Mouse (Mus musculus) limb, embryonic 12.5 days (tissue): ENCODE measurements around the gene Tmem30b. TPM values are rescaled to one million over a fixed set of nuclear protein-coding genes. Genes with fewer than 3 reads are reported as not detected.
"Not testable (repeated sequence)": the region's sequence is repeated elsewhere in the genome, so short reads cannot be mapped to it uniquely, and the experiment has no call there.

Source experiments
- ATAC-seq: fragments of 200-750 bp; cut with Nextera tagmentation; 2 replicates; pipeline ENCODE4 v1.8.0; 2017; ENCODE audit warnings: low read depth, moderate TSS enrichment; ENCODE audit not compliant: insufficient number of reproducible peaks, insufficient read depth, low FRiP score, low TSS enrichment
- H3K27ac ChIP-seq: fragments of 300-500 bp; sonication (generic); 2 replicates; pipeline ENCODE4 v1.5.1; 2016; ENCODE audit warnings: mild to moderate bottlenecking, moderate library complexity
- H3K27me3 ChIP-seq: fragments of 300-500 bp; sonication (generic); 2 replicates; pipeline ENCODE4 v1.6.1; 2016; ENCODE audit warnings: mild to moderate bottlenecking, moderate library complexity
- H3K36me3 ChIP-seq: fragments of 300-500 bp; sonication (generic); 2 replicates; pipeline ENCODE4 v1.6.1; 2016; ENCODE audit warnings: mild to moderate bottlenecking, moderate library complexity
- H3K4me1 ChIP-seq: fragments of 300-500 bp; sonication (generic); replicated peaks from 2 replicates; pipeline ENCODE4 v1.6.1; 2016
- H3K4me2 ChIP-seq: fragments of 300-500 bp; sonication (generic); 2 replicates; pipeline ENCODE4 v1.6.1; 2016; ENCODE audit warnings: mild to moderate bottlenecking, moderate library complexity
- H3K4me3 ChIP-seq: fragments of 300-500 bp; sonication (generic); replicated peaks from 2 replicates; pipeline ENCODE4 v1.5.1; 2016; ENCODE audit warnings: mild to moderate bottlenecking
- H3K9ac ChIP-seq: fragments of 300-500 bp; sonication (generic); replicated peaks from 2 replicates; pipeline ENCODE4 v1.6.1; 2016; ENCODE audit warnings: mild to moderate bottlenecking, moderate library complexity
- H3K9me3 ChIP-seq: fragments of 300-500 bp; sonication (generic); 2 replicates; pipeline ENCODE4 v1.6.1; 2016; ENCODE audit warnings: mild to moderate bottlenecking, moderate library complexity
- WGBS: fragments of 180-500 bp; shearing (Covaris S2); methylation state at CpG from one replicate; pipeline ENCODE4 v1.1.7; 2016; 5-methylcytosine and 5-hydroxymethylcytosine counted together
- polyA plus RNA-seq: library from polyadenylated mRNA; unstranded; fragments of >200 nt; fragmentation: Nextera tagmentation; extraction: Ambion mirVana; gene quantifications from 2 replicates; pipeline ENCODE4 v1.2.1, GENCODE M21; 2016

Gene Tmem30b
- polyA plus RNA-seq, 1 experiment from 2014 or later: 27.9 TPM

GRCm38 (mm10) chr12:73531889-73532479 is 14.2 kb downstream of the Tmem30b start:
- no peak overlapping the region for H3K4me2 ChIP-seq
- ATAC-seq: no peak
- WGBS: 37% methylated on average over 11 of the region's 11 CpGs
- H3K9me3 ChIP-seq: no peaks in the 10 kb centered on the region
- no peak overlapping the region for H3K27ac ChIP-seq
- no peaks in the 10 kb centered on the region for H3K36me3 ChIP-seq
- H3K4me1 ChIP-seq: peaks cover 42% of the 10 kb centered on the region
- H3K27me3 ChIP-seq: peaks cover 26% of the 10 kb centered on the region
- H3K9ac ChIP-seq: no peak overlapping the region
- no peak overlapping the region for H3K4me3 ChIP-seq

DNA sequence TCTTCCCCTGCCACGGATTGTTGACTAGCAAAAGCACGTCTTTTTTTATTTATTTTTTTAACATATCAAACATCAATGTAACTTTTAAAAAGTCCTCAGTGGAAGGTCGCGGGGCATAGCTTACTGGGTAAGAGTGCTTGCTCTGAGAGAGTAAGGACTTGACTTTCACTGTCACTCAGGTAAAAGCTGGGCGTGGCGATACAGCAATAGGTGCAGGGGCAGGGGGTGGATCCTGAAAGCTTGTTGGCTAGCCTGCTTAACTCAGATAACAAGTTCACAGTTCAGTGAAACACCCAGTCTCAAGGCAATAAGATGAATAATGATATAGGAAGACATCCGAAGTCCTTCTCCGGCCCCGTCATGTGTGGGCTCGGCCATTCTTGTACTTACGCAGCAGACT is 16.6 kb downstream of the Tmem30b start:
- 60% methylated on average over 11 of the region's 11 CpGs for WGBS
- H3K9ac ChIP-seq: no peak overlapping the region
- H3K4me2 ChIP-seq: peak overlapping the region; percentile 32
- no peak overlapping the region for H3K4me3 ChIP-seq
- ATAC-seq: no peak
- H3K4me1 ChIP-seq: peaks cover 56% of the 10 kb centered on the region
- H3K27me3 ChIP-seq: peaks cover 27% of the 10 kb centered on the region
- no peaks in the 10 kb centered on the region for H3K9me3 ChIP-seq
- H3K36me3 ChIP-seq: no peaks in the 10 kb centered on the region
- no peak overlapping the region for H3K27ac ChIP-seq

DNA sequence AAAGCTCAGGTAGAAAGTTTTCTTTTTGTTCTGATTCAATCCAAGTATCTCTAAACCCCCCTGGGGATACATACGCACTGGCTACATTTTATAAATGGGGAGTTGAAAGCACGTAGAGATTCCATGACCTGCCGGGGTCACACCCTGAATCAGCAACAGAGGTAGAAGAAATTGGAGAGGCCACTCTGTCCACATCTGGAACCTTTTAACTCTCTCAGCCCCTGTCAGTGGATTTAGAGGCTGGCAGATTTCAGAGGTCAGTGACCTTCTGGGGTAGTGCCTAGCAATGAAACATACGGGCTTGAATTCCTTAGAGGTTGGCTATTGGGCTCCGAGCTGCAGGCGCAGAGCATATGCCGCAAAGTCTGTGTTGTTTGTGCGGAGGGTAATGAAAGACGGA is 17.1 kb downstream of the Tmem30b start:
- Histone ChIP-seq H3K9ac (no peak overlapping the region), H3K27ac (no peak overlapping the region), H3K27me3 (peaks cover 29% of the 10 kb centered on the region), H3K4me1 (peaks cover 59% of the 10 kb centered on the region), H3K4me2 (peak overlapping the region; percentile 32), H3K9me3 (no peaks in the 10 kb centered on the region), H3K4me3 (no peak overlapping the region), H3K36me3 (no peaks in the 10 kb centered on the region)
- no peak for ATAC-seq
- 10% methylated on average over 9 of the region's 9 CpGs for WGBS

- not testable (repeated sequence) for H3K27ac ChIP-seq, H3K4me3 ChIP-seq, H3K9ac ChIP-seq, H3K9me3 ChIP-seq, H3K36me3 ChIP-seq, ATAC-seq, H3K4me2 ChIP-seq
- peaks cover 68% of the 10 kb centered on the region for H3K4me1 ChIP-seq
- WGBS: 87% methylated on average over 1 of the region's 1 CpGs
- peaks cover 34% of the 10 kb centered on the region for H3K27me3 ChIP-seq
These were observed 18.1 kb downstream of the Tmem30b start for GRCm38 (mm10) chr12:73528142-73528541.

- 16% methylated on average over 8 of the region's 8 CpGs for WGBS
- no peaks in the 10 kb centered on the region for H3K36me3 ChIP-seq
- no peaks in the 10 kb centered on the region for H3K9me3 ChIP-seq
- H3K9ac ChIP-seq: no peak overlapping the region
- peaks cover 19% of the 10 kb centered on the region; the same call in 1 of the 2 replicates for H3K27me3 ChIP-seq
- peaks cover 77% of the 10 kb centered on the region for H3K4me1 ChIP-seq
- no peak overlapping the region for H3K4me3 ChIP-seq
- no peak overlapping the region for H3K4me2 ChIP-seq
- no peak overlapping the region for H3K27ac ChIP-seq
- no peak for ATAC-seq
These were observed 20.8 kb downstream of the Tmem30b start for GRCm38 (mm10) chr12:73525254-73525885.

GRCm38 (mm10) chr12:73523066-73523465 is 23.1 kb downstream of the Tmem30b start:
- H3K4me1 ChIP-seq: peaks cover 71% of the 10 kb centered on the region
- H3K9ac ChIP-seq: no peak overlapping the region
- no peak overlapping the region for H3K4me2 ChIP-seq
- WGBS: 32% methylated on average over 12 of the region's 12 CpGs
- no peaks in the 10 kb centered on the region for H3K9me3 ChIP-seq
- H3K27me3 ChIP-seq: peaks cover 41% of the 10 kb centered on the region
- 0 out of 2 replicates have a peak overlapping the region, but pooled peaks have one; percentile 31 for H3K27ac ChIP-seq
- H3K36me3 ChIP-seq: no peaks in the 10 kb centered on the region
- no peak for ATAC-seq
- no peak overlapping the region for H3K4me3 ChIP-seq

GRCm38 (mm10) chr12:73521944-73522343 is 24.2 kb downstream of the Tmem30b start:
- Histone ChIP-seq H3K4me2 (peak overlapping the region; percentile 36), H3K9ac (no peak overlapping the region), H3K36me3 (no peaks in the 10 kb centered on the region), H3K27ac (peak overlapping the region; percentile 80), H3K27me3 (peaks cover 38% of the 10 kb centered on the region), H3K9me3 (no peaks in the 10 kb centered on the region), H3K4me1 (peaks cover 70% of the 10 kb centered on the region), H3K4me3 (no peak overlapping the region)
- WGBS: 7% methylated on average over 3 of the region's 3 CpGs
- ATAC-seq: peak; percentile 21; the same call in 1 of the 2 replicates

GRCm38 (mm10) chr12:73521238-73521841 is 24.9 kb downstream of the Tmem30b start:
- H3K27me3 ChIP-seq: peaks cover 42% of the 10 kb centered on the region
- peak overlapping the region; percentile 80 for H3K27ac ChIP-seq
- WGBS: 8% methylated on average over 15 of the region's 15 CpGs
- H3K4me3 ChIP-seq: no peak overlapping the region
- peak overlapping the region; percentile 36 for H3K4me2 ChIP-seq
- H3K9me3 ChIP-seq: no peaks in the 10 kb centered on the region
- H3K4me1 ChIP-seq: peaks cover 71% of the 10 kb centered on the region
- H3K9ac ChIP-seq: no peak overlapping the region
- H3K36me3 ChIP-seq: no peaks in the 10 kb centered on the region
- ATAC-seq: 0 out of 2 replicates have a peak, but pooled peaks have one; percentile 46

DNA sequence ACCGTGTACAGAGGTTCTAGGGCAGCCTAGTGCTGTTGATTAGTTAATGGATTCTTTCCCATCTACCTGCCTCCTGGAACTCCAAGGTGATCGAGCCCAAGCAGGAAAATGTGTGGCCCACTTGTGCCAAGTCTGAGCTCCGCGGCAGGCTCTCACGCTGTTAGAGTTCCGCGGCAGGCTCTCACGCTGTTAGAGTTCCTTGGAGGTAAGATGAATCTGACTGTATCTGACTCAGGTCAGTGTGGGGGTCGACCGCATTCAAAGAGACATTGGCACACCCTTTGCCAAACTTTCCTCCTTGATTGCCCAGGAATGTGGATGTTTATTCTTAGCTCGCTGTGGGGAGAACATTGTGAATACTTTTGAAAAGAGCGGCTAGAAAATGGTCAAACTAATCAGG is 28.4 kb downstream of the Tmem30b start:
- ATAC-seq: no peak
- peaks cover 65% of the 10 kb centered on the region for H3K4me1 ChIP-seq
- WGBS: 76% methylated on average over 12 of the region's 12 CpGs
- peaks cover 43% of the 10 kb centered on the region for H3K27me3 ChIP-seq
- no peak overlapping the region for H3K4me2 ChIP-seq
- H3K9me3 ChIP-seq: no peaks in the 10 kb centered on the region
- H3K36me3 ChIP-seq: no peaks in the 10 kb centered on the region
- no peak overlapping the region for H3K9ac ChIP-seq
- H3K4me3 ChIP-seq: no peak overlapping the region
- H3K27ac ChIP-seq: no peak overlapping the region

- Histone ChIP-seq H3K4me1 (peaks cover 66% of the 10 kb centered on the region), H3K4me2 (no peak overlapping the region), H3K9me3 (no peaks in the 10 kb centered on the region), H3K27me3 (peaks cover 49% of the 10 kb centered on the region), H3K9ac (no peak overlapping the region), H3K36me3 (no peaks in the 10 kb centered on the region), H3K4me3 (no peak overlapping the region), H3K27ac (no peak overlapping the region)
- 0 out of 2 replicates have a peak, but pooled peaks have one; percentile 64 for ATAC-seq
- 36% methylated on average over 15 of the region's 15 CpGs for WGBS
These were observed 29.0 kb downstream of the Tmem30b start for GRCm38 (mm10) chr12:73517022-73517709.

- Histone ChIP-seq H3K27ac (no peak overlapping the region), H3K4me2 (no peak overlapping the region), H3K4me3 (no peak overlapping the region), H3K9ac (no peak overlapping the region), H3K27me3 (peaks cover 49% of the 10 kb centered on the region), H3K9me3 (no peaks in the 10 kb centered on the region), H3K4me1 (peaks cover 66% of the 10 kb centered on the region), H3K36me3 (no peaks in the 10 kb centered on the region)
- ATAC-seq: no peak
- WGBS: 86% methylated on average over 8 of the region's 8 CpGs
These were observed 29.7 kb downstream of the Tmem30b start for GRCm38 (mm10) chr12:73516516-73516915.
